Mouse (Mus musculus) testis, postnatal 10 days (tissue): ENCODE data around the gene Ube2g2.
A peak's percentile ranks its signal among the peaks of the same experiment; 100 is the strongest.

Experiments
- DNase-seq: peaks from one replicate; pipeline ENCODE4 v3.0.0; 2021; ENCODE audit warnings: low spot score

Gene Ube2g2

GRCm38 (mm10) chr10:77606855-77607254, 15.2 kb upstream of the Ube2g2 start:
- DNase-seq, result no peak

- DNase-seq, result no peak
Observed at GRCm38 (mm10) chr10:77607441-77607840, 14.6 kb upstream of the Ube2g2 start.

DNA sequence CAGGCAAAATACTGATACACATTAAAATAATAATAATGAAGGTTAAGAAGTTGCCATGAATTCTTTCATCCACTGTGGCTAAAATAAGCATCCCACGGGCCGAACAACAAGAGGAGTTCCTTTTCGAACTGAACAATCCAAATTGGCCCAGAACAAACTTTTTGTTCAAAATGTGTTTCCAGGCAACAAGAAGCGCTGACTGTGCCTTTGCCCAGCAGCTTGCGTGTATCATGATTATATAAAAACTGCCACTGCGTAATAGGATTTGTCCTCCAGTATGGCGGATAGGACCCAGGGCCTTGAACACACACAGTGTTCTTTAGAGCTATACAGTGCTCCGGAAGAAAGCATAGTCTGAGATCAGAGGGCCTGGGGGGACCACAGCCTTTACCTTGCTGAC, 13.5 kb upstream of the Ube2g2 start:
- DNase-seq, result no peak

- no peak for DNase-seq
Observed at GRCm38 (mm10) chr10:77610221-77610961, 11.7 kb upstream of the Ube2g2 start.

DNA sequence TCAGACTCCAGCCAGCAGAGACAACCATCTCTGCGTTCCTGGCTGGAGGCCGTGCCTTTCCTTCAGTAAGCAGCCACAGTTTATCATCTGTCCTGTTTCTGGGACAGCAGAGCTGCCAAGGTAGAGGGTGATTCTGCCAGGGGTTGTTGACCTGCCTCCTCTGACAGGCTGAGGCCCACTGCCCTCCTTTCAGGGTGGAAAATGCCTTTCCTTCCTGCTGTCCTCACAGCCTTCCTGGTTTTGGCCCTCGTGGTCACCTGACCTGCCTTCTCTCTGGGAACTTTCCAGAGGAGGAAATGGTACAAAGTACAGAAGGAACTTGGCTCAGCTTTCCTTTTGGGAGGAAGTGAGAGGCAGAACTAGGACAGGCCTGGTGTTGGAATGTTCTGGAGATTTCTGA, 8.7 kb upstream of the Ube2g2 start:
- DNase-seq, result no peak

- no peak for DNase-seq
Observed at GRCm38 (mm10) chr10:77615647-77616046, 6.4 kb upstream of the Ube2g2 start.

DNA sequence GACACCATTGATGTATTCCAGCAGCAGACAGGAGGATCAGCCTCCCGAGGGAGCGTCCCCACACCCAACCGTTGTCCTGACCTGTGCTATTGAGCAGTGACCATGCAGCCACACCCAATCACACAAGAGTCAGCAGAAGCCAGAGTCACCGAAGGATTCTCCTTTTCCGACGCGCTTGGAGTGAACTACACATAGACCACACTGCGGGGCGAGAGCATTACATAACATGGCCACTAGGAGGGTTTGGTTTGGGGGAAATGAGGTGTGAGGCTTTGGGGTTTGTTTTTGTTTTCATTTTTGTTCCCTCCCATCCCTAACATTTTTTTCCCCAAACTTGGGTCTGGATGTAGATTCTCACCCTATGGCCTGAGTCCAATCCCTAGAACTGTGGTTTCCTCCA, 5.9 kb upstream of the Ube2g2 start:
- DNase-seq, result no peak

GRCm38 (mm10) chr10:77616926-77617325, 5.1 kb upstream of the Ube2g2 start:
- DNase-seq, result no peak

- DNase-seq, result no peak
Observed at GRCm38 (mm10) chr10:77621546-77621945, 529 bp upstream of the Ube2g2 start.

- no peak for DNase-seq
Observed at GRCm38 (mm10) chr10:77623069-77623492, 1.0 kb downstream of the Ube2g2 start.

DNA sequence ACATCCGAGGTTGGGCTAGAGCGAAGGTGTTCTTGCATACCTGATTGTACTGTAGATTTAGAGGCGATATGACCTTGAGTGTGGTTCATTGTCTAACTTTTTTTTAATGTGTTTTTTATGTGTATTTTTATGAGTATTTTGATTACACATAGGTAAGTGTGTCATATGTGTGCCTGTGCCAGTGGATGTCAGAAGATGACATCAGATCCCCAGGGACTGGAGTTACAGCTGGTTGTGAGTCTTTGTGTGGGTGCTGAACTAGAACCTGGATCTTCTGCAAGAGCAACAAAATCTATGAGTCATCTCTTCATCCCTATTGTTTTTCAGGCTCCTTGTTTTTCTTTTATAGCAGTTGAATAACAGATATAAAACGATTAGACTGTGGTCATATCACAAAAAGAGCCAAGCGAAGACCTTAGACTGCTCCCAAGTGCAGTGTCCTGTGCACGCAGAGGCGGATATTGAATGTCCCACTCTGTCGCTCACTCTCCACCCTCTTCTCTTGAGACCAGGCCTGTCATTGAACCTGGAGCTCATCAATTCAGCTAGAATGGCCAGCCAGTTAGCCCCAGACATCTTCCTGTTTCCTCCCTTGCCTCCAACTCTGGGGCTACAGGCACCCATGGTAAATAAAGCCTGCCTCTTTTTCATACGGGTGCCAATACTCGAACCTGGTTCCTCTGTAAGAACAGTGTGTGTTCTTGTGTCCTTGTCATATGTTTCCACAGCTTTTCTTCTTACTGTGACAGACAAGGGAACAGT, 1.7 kb downstream of the Ube2g2 start:
- DNase-seq, result no peak

- DNase-seq, result no peak
Observed at GRCm38 (mm10) chr10:77624570-77624995, 2.5 kb downstream of the Ube2g2 start.

DNA sequence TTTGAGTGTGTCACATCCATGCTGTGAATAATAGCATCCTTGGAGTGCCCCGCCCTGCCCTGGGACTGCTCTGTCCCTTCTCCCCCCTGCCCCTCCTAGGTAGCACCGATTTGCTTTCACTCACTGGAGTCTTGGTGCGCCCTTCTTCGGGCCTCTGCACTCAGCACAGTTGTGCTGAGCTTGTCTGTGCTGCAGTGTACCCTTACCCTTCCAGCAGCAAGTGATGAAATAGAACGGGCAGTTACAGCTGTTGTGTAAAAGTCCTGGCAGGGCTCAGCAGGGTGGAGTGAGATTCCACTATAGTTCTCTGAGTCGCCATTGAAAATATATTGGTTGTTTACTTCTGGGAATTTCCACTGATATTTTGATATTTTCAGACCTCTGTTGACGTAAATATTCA, 4.0 kb downstream of the Ube2g2 start:
- no peak for DNase-seq

GRCm38 (mm10) chr10:77626591-77626990, 4.5 kb downstream of the Ube2g2 start:
- DNase-seq, result no peak

DNA sequence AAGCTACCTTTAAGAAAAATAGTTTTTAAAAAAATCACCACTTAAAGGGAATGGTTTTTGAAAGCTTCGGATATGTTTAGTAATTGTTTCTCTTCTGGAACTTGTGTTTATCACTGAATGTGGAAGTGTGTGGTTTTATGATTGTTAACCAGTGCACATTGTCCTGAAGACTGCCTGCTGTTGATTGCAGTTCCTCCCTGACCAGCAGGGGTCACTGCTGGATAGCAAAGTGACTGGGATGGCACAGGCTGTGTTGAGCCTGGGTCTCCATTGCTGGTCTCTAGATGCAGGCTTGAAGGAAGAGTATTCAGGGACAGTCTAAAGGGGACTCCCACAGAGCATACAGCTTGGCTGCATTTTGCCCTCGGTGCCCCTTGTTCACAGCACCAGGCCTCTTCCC, 5.4 kb downstream of the Ube2g2 start:
- peak; percentile 88 for DNase-seq

GRCm38 (mm10) chr10:77629163-77629562, 7.1 kb downstream of the Ube2g2 start:
- DNase-seq, result no peak

DNA sequence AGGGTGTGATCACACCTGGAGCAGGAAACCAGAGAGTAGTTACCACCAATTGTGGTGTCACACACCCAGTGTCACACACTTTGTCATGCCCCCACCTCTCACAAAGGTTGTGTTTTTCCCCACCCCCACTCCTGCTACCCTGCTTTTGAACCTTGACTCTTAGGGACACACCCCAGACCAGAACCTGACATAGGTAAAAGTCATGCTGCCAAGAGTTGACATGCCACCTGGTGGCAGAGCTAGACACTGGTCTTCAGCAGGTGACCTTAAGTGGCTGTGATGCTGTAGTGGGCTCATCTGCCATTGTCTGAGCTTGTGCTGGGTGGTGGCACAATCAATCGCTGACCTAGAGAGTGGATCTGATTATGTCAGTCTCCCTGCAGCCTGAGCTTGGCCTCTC, 7.9 kb downstream of the Ube2g2 start:
- DNase-seq, result no peak

- DNase-seq, result no peak
Observed at GRCm38 (mm10) chr10:77634016-77634415, 11.9 kb downstream of the Ube2g2 start.

DNA sequence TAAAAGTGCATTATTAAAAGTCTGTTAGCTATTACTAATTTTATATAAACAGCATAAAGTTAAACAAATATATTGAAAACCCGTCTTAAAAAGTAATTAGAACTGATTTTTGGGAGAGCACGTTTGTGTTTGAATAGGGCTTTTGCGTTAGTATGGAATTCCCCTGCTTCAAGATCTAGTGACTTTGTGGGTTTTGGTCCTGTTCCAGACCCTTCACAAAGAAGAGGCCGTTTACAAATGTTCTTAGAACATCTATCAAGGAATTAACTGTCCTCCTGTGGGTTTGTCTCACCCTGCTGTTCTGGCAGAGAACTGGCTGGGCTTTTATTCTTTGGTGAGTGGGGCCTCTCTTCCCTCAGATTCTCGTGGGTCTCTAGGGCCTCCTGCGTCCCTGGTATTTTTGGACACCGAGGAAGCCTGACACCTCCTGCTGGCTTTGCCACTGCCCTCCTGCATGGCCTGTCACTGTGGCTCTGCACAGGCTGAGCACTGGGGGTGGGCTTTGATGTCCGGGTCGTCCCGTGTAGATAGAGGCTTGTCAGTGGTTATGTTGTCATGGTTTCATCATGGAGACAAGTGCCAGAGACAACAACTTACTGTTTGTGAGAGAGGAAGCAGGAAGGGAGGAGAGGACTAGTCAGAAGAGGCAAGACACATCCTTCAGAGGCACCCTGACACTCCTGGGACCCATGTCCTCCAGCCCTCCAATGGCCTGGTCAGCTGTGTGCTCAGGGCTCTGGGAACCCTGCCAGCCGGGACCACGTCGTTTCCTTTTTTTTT, 12.6 kb downstream of the Ube2g2 start:
- DNase-seq, result no peak

DNA sequence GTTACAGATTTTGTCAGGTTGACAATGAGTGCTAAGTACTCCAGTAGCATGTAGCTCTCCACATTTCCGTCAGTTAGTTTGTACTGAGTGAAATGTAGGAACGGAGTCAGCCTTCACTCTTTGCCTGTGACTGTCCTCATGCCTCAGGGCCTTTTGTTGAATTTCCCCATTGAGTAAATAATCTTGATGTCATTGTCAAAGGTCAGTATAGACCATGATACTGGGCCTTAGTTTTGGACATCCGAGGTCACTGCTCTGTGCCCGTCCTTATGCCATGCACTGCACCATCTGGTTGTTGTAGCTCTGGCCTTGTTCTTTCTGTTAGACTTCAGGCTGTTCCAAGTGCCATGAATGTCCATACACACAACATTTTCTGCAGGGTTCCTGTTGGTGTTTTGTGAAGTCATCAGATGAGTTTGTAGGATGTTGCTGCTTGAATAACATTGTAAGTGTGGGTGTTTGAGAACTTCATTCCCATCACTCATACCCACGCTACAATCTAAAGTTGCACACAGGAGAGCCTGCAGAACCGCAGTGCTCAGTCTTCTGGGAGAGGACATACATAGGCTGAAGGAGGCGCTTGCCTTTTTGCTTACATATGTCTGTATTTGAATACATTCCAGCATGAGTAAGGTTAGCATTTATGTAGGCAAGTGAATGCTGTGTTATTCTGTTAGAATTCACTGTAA, 14.3 kb downstream of the Ube2g2 start:
- DNase-seq, result no peak

DNA sequence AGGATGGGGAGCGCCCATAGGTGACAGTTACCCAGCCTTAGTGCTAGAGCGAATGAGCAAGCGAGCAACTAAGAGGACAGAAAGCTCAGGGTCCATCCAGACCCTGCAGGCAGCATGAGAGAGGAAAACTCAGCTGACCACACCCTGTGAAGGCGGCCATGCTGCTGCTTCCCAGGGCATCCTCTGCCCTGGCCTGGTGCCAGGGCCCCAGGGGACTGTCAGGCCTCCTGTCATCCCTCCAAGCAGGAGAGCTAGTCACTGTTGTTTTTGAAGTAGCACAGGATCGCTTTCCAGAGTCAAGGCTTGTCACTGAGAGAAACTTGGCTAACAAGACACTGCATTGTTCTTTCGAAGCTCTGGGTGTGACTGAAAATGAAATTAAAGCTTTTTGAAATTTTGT, 16.9 kb downstream of the Ube2g2 start:
- DNase-seq, result peak; percentile 59

GRCm38 (mm10) chr10:77643160-77643559, 21.1 kb downstream of the Ube2g2 start:
- DNase-seq, result no peak
